Mouse (Mus musculus): ENCODE measurements around the gene Dnajc14. TPM values are rescaled to one million over a fixed set of nuclear protein-coding genes. Genes with fewer than 3 reads are reported as not detected.

Gene Dnajc14
- polyA plus RNA-seq, 1 experiment from 2014 or later = 63.3 TPM

- WGBS = 86% methylated on average over 16 of the region's 16 CpGs
- Histone ChIP-seq H3K4me3 (no peak overlapping the region), H3K9me3 (no peaks in the 10 kb centered on the region), H3K4me2 (replicated peaks) (peak overlapping the region; percentile 3; the same call in 1 of the 2 replicates), H3K36me3 (peaks cover 21% of the 10 kb centered on the region; the same call in 1 of the 2 replicates), H3K27me3 (replicated peaks) (no peaks in the 10 kb centered on the region), H3K4me1 (peaks cover 27% of the 10 kb centered on the region), H3K27ac (no peak overlapping the region), H3K9ac (0 out of 2 replicates have a peak overlapping the region, but pooled peaks have one; percentile 29)
- ATAC-seq (ENCODE audit: low FRiP score, low read depth) = no peak
Measured at GRCm38 (mm10) chr10:128801981-128802495, 1.8 kb upstream of the Dnajc14 start.

GRCm38 (mm10) chr10:128802956-128803355 is 906 bp upstream of the Dnajc14 start:
- peaks cover 21% of the 10 kb centered on the region; the same call in 1 of the 2 replicates for H3K36me3 ChIP-seq
- WGBS = 67% methylated on average over 4 of the region's 4 CpGs

GRCm38 (mm10) chr10:128803361-128803760 is 501 bp upstream of the Dnajc14 start:
- Histone ChIP-seq H3K9me3 (no peaks in the 10 kb centered on the region), H3K27me3 (replicated peaks) (no peaks in the 10 kb centered on the region), H3K36me3 (peaks cover 24% of the 10 kb centered on the region), H3K4me3 (peak overlapping the region; percentile 82), H3K27ac (no peak overlapping the region; the same call in 1 of the 2 replicates), H3K4me2 (replicated peaks) (peak overlapping the region; percentile 78), H3K4me1 (peaks cover 40% of the 10 kb centered on the region), H3K9ac (peak overlapping the region; percentile 78)
- WGBS = 20% methylated on average over 6 of the region's 6 CpGs
- no peak for ATAC-seq (ENCODE audit: low FRiP score, low read depth)

More at GRCm38 (mm10) chr10:128802956-128803355, 906 bp upstream of the Dnajc14 start:
- H3K27me3 ChIP-seq (replicated peaks) = no peaks in the 10 kb centered on the region
- ATAC-seq (ENCODE audit: low FRiP score, low read depth) = no peak
- peak overlapping the region; percentile 78 for H3K9ac ChIP-seq
- no peak overlapping the region for H3K27ac ChIP-seq
- no peaks in the 10 kb centered on the region for H3K9me3 ChIP-seq
- H3K4me3 ChIP-seq = peak overlapping the region; percentile 82; the same call in 1 of the 2 replicates
- H3K4me2 ChIP-seq (replicated peaks) = peak overlapping the region; percentile 78
- peaks cover 36% of the 10 kb centered on the region for H3K4me1 ChIP-seq

GRCm38 (mm10) chr10:128804271-128805091 is 619 bp downstream of the Dnajc14 start, which contains the start of gene Tmem198b:
Tmem198b (minus strand) TSS chr10:128804370.
- peak within 1 kb of the TSS; percentile 78 for H3K4me2 ChIP-seq (replicated peaks)
- H3K27ac ChIP-seq = peak within 1 kb of the TSS; percentile 95
- ATAC-seq (ENCODE audit: low FRiP score, low read depth) = peak; percentile 72
- peak within 1 kb of the TSS; percentile 82 for H3K4me3 ChIP-seq
- peak within 1 kb of the TSS; percentile 78 for H3K9ac ChIP-seq
- H3K27me3 ChIP-seq (replicated peaks) = no peaks in the 10 kb centered on the region
- H3K36me3 ChIP-seq = peaks cover 33% of the 10 kb centered on the region
- WGBS = under 1% methylated on average over 27 of the region's 28 CpGs
- peaks cover 51% of the 10 kb centered on the region for H3K4me1 ChIP-seq
- no peaks in the 10 kb centered on the region for H3K9me3 ChIP-seq

- peak overlapping the region; percentile 82 for H3K4me3 ChIP-seq
- peak overlapping the region; percentile 78 for H3K9ac ChIP-seq
- WGBS = under 1% methylated on average over 66 of the region's 70 CpGs
- ATAC-seq (ENCODE audit: low FRiP score, low read depth) = peak; percentile 93
- no peaks in the 10 kb centered on the region for H3K27me3 ChIP-seq (replicated peaks)
- no peaks in the 10 kb centered on the region for H3K9me3 ChIP-seq
- H3K27ac ChIP-seq = peak overlapping the region; percentile 95
- peaks cover 30% of the 10 kb centered on the region for H3K36me3 ChIP-seq
- peaks cover 53% of the 10 kb centered on the region for H3K4me1 ChIP-seq
- H3K4me2 ChIP-seq (replicated peaks) = peak overlapping the region; percentile 78
Measured at GRCm38 (mm10) chr10:128805092-128806000, 1.5 kb downstream of the Dnajc14 start.

DNA sequence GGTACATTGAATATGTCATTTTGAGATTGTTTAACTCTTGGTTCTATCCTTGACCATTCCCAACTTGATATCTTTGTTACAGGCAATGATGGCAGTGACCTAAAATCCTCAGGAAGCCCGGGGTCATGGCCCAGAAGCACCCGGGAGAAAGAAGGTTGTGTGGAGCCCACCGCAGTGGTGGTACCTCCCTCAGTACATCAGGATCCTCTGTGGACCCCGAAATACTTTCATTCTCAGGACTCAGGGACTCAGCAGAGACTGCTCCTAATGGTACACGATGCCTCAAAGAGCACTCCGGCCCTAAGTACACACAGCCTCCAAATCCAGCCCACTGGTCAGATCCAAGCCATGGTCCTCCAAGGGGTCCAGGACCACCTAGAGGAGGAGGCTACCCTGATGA is 2.2 kb downstream of the Dnajc14 start:
- Histone ChIP-seq H3K4me3 (peak overlapping the region; percentile 82), H3K36me3 (peaks cover 25% of the 10 kb centered on the region), H3K4me1 (peaks cover 53% of the 10 kb centered on the region), H3K9ac (peak overlapping the region; percentile 78), H3K27me3 (replicated peaks) (no peaks in the 10 kb centered on the region), H3K4me2 (replicated peaks) (peak overlapping the region; percentile 78), H3K27ac (no peak overlapping the region), H3K9me3 (no peaks in the 10 kb centered on the region)
- 67% methylated on average over 6 of the region's 6 CpGs for WGBS
- no peak for ATAC-seq (ENCODE audit: low FRiP score, low read depth)

DNA sequence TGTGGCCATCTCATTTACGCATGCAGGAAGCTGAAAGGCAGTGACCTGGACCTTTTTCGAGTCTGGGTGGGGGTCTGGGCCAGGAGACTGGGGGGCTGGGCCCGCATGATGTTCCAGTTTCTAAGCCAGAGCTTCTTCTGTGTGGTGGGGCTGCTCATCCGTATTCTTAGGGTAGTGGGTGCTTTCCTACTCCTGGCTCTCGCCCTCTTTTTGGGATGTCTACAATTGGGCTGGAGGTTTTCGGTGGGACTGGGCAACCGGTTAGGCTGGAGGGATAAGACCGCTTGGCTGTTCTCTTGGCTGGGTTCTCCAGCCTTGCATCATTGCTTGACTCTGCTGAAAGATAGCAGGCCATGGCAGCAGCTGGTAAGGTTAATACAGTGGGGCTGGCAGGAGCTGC is 3.2 kb downstream of the Dnajc14 start:
- Histone ChIP-seq H3K9me3 (no peaks in the 10 kb centered on the region), H3K9ac (peak overlapping the region; percentile 78; the same call in 1 of the 2 replicates), H3K4me3 (peak overlapping the region; percentile 13), H3K27ac (no peak overlapping the region), H3K27me3 (replicated peaks) (no peaks in the 10 kb centered on the region), H3K36me3 (peaks cover 20% of the 10 kb centered on the region), H3K4me1 (peaks cover 53% of the 10 kb centered on the region), H3K4me2 (replicated peaks) (peak overlapping the region; percentile 78)
- ATAC-seq (ENCODE audit: low FRiP score, low read depth) = no peak
- WGBS = 91% methylated on average over 8 of the region's 8 CpGs

DNA sequence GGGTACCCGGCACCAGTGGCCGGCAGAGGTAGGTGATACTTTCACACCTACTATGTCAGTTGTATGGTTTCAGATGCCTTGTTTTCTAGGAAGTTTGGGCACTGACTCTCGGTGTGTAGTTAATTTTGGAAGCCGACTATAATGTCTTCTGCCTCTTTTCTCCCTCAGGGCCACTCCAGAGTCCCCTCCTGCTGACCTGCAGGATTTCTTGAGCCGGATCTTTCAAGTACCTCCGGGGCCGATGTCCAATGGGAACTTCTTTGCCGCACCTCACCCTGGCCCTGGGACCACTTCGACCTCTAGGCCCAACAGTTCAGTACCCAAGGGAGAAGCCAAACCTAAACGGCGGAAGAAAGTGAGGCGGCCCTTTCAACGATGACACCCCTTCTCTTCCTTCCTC is 13.2 kb downstream of the Dnajc14 start, which contains the start of gene Sarnp:
Sarnp (plus strand) TSS at position 301 of the 400 bp plus-strand sequence.
- H3K4me2 ChIP-seq (replicated peaks) = no peak within 1 kb of the TSS
- no peak within 1 kb of the TSS for H3K9ac ChIP-seq
- peaks cover 8% of the 10 kb centered on the region; the same call in 1 of the 2 replicates for H3K4me1 ChIP-seq
- H3K36me3 ChIP-seq = peaks cover 58% of the 10 kb centered on the region
- no peak within 1 kb of the TSS for H3K4me3 ChIP-seq
- no peak within 1 kb of the TSS for H3K27ac ChIP-seq
- no peaks in the 10 kb centered on the region for H3K27me3 ChIP-seq (replicated peaks)
- WGBS = 92% methylated on average over 13 of the region's 13 CpGs
- ATAC-seq (ENCODE audit: low FRiP score, low read depth) = no peak
- H3K9me3 ChIP-seq = no peaks in the 10 kb centered on the region

GRCm38 (mm10) chr10:128820217-128820616 is 16.4 kb downstream of the Dnajc14 start:
- Histone ChIP-seq H3K9ac (no peak overlapping the region), H3K4me3 (no peak overlapping the region), H3K36me3 (peaks cover 43% of the 10 kb centered on the region), H3K27ac (no peak overlapping the region), H3K4me2 (replicated peaks) (no peak overlapping the region), H3K4me1 (peaks cover 17% of the 10 kb centered on the region), H3K9me3 (no peaks in the 10 kb centered on the region), H3K27me3 (replicated peaks) (no peaks in the 10 kb centered on the region)
- ATAC-seq (ENCODE audit: low FRiP score, low read depth) = no peak
- WGBS = 93% methylated on average over 4 of the region's 4 CpGs

DNA sequence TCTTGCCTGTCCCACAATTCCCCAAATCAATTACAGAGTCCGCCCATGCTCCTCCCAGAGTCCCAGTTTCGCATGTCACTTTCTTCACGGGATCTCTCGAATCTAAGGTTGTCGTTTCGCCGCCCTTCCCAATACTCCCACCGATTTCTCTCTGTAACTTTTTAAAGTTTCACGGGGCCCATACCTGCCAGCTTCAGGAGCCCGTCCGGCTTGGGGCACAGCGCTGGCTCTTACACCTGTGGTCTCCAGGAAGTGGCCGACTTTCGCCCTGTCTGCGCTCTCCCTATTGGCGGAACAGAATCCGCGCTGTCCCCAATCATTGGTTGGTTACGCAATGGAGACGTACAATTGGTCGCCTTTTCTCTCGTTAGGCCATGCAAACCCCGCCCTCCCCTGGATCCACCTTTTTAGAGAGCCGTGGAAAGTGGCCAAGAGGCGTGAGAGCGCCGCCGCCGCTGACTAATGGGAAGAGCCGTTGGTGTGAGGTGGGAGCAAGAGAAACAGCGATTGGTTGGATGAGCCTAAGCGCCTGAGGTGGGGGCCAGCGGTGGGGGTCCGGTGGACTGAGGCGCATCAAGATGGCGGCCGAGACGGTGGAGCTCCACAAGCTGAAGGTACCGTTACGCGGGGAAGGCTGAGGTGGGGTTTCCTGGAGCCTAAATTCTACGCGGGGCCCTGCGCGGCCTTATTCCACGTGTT is 17.6 kb downstream of the Dnajc14 start, which contains the start of gene Ormdl2:
Ormdl2 (minus strand) TSS at position 288 of the 699 bp plus-strand sequence.
- under 1% methylated on average over 46 of the region's 46 CpGs for WGBS
- peaks cover 32% of the 10 kb centered on the region for H3K36me3 ChIP-seq

DNA sequence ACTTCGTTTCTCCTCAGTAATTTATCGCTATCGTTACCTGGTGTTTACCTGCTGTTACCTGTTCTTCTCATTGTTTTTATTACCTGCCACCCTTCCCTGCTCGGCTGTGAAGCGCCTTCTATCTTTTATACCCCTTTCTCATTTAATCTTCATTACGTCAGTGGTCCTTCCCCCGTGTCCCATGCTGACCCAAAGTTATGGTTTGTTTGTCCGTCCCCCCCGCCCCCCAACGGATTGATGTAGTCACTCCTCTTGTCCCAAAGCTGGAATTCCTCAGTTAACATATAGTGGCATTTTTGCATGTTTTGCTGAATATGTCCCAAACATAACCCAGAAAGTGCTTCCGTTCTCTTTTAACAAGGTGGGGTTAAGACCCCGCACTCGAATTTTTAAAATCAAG is 18.3 kb downstream of the Dnajc14 start:
- ATAC-seq (ENCODE audit: low FRiP score, low read depth) = peak; percentile 17
- WGBS = 8% methylated on average over 13 of the region's 13 CpGs
- Histone ChIP-seq H3K36me3 (peaks cover 28% of the 10 kb centered on the region), H3K4me3 (peak overlapping the region; percentile 81), H3K9ac (peak overlapping the region; percentile 70), H3K27me3 (replicated peaks) (no peaks in the 10 kb centered on the region), H3K27ac (no peak overlapping the region), H3K4me1 (peaks cover 17% of the 10 kb centered on the region), H3K9me3 (no peaks in the 10 kb centered on the region), H3K4me2 (replicated peaks) (peak overlapping the region; percentile 79)

More for the DNA sequence above, 17.6 kb downstream of the Dnajc14 start, which contains the start of gene Ormdl2:
- Histone ChIP-seq H3K4me1 (peaks cover 17% of the 10 kb centered on the region), H3K9ac (peak within 1 kb of the TSS; percentile 70), H3K9me3 (no peaks in the 10 kb centered on the region), H3K4me3 (peak within 1 kb of the TSS; percentile 81), H3K27me3 (replicated peaks) (no peaks in the 10 kb centered on the region), H3K4me2 (replicated peaks) (peak within 1 kb of the TSS; percentile 79), H3K27ac (no peak within 1 kb of the TSS)
- ATAC-seq (ENCODE audit: low FRiP score, low read depth) = peak; percentile 100
